Mouse (Mus musculus): Measurements from ENCODE around the gene Aanat. TPM values are rescaled to one million over a fixed set of nuclear protein-coding genes. Genes with fewer than 3 reads are reported as not detected.
A peak's percentile ranks its signal among the peaks of the same experiment; 100 is the strongest.

Gene Aanat
- polyA plus RNA-seq, 1 experiment = not detected

DNA sequence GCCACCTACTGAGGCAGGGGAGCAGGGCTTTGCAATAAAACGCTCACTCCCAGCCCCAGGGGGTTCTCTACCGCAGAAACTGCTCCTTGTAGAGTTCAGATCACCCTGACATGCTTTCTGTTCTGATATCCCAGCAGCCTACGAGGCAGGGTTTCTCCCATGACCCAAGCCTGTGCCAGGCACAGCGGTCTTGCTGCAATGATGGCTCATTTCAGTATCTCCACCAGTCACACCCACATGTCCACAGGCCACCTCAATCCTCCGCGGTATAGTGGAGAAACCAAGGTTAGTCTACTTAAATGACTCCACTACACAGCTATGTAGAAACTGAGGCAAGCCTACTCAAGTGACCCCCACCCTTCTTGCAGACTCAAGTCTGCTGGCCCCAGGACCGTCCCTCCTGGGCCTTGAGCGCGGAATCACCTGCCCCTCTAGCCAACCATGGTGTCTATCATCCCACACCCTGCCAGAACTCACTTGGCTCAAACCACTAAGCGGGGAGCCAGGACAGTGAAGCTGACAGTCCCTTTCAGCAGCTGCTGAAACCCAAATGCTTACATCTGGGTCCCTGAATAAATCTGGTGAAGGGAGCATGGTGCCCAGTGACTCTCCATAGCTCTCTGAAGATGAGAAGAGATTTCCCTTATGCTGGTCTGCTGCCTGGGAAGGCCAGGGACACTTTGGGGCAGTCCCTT, 34.5 kb downstream of the Aanat start:
- no peaks in the 10 kb centered on the region for H3K27me3 ChIP-seq (ENCODE audit: control insufficient read depth, insufficient read depth, low read length)
- TF ChIP-seq POLR2A (IDR thresholded peaks at IDR 0.05; ENCODE audit: low read depth, low read length) (no peak), CTCF (IDR thresholded peaks at IDR 0.05; ENCODE audit: extremely low read depth, insufficient read depth, insufficient read length, insufficient replicate concordance) (no peak)
- DNase-seq (ENCODE audit: low read depth in 1 of 2, low spot score in 2 of 2) = no peak
- no peak overlapping the region for H3K4me3 ChIP-seq (ENCODE audit: extremely low read depth, insufficient read depth, insufficient read length)
- no peaks in the 10 kb centered on the region for H3K36me3 ChIP-seq (ENCODE audit: control insufficient read depth, insufficient read depth, low read length)
- 79% methylated on average over 10 of the region's 10 CpGs for WGBS
- peak overlapping the region; percentile 43; the same call in 1 of the 2 replicates for H3K27ac ChIP-seq (ENCODE audit: insufficient read depth, low read length)
- H3K4me1 ChIP-seq (ENCODE audit: control insufficient read depth, insufficient read depth, insufficient read length) = peaks cover 60% of the 10 kb centered on the region

DNA sequence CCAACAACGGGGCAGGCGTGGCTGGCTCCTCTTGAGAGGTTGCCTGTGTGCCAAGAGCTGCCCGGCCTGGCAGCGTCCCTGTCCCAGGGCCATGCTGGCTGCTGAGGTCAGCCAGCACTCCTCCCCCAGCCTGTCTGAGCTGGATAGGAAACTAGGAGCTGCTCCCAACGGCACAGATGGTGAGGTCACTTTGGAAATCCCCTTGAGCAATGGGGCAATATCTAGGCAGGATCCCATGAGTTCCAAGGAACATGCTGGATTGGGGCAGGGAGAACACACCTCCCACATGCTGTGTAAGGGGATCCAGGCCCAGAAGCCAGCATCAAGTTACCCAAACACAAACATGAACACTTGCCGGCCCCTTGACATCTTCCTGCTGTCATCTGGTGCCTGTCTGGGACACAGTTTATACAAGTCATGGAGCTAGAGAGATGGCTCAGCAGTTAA, 35.0 kb downstream of the Aanat start:
- WGBS = 58% methylated on average over 6 of the region's 6 CpGs
- no peaks in the 10 kb centered on the region for H3K27me3 ChIP-seq (ENCODE audit: control insufficient read depth, insufficient read depth, low read length)
- TF ChIP-seq POLR2A (IDR thresholded peaks at IDR 0.05; ENCODE audit: low read depth, low read length) (no peak), CTCF (IDR thresholded peaks at IDR 0.05; ENCODE audit: extremely low read depth, insufficient read depth, insufficient read length, insufficient replicate concordance) (no peak)
- H3K4me1 ChIP-seq (ENCODE audit: control insufficient read depth, insufficient read depth, insufficient read length) = peaks cover 56% of the 10 kb centered on the region
- no peaks in the 10 kb centered on the region for H3K36me3 ChIP-seq (ENCODE audit: control insufficient read depth, insufficient read depth, low read length)
- H3K27ac ChIP-seq (ENCODE audit: insufficient read depth, low read length) = peak overlapping the region; percentile 43; the same call in 1 of the 2 replicates
- no peak for DNase-seq (ENCODE audit: low read depth in 1 of 2, low spot score in 2 of 2)
- no peak overlapping the region for H3K4me3 ChIP-seq (ENCODE audit: extremely low read depth, insufficient read depth, insufficient read length)

DNA sequence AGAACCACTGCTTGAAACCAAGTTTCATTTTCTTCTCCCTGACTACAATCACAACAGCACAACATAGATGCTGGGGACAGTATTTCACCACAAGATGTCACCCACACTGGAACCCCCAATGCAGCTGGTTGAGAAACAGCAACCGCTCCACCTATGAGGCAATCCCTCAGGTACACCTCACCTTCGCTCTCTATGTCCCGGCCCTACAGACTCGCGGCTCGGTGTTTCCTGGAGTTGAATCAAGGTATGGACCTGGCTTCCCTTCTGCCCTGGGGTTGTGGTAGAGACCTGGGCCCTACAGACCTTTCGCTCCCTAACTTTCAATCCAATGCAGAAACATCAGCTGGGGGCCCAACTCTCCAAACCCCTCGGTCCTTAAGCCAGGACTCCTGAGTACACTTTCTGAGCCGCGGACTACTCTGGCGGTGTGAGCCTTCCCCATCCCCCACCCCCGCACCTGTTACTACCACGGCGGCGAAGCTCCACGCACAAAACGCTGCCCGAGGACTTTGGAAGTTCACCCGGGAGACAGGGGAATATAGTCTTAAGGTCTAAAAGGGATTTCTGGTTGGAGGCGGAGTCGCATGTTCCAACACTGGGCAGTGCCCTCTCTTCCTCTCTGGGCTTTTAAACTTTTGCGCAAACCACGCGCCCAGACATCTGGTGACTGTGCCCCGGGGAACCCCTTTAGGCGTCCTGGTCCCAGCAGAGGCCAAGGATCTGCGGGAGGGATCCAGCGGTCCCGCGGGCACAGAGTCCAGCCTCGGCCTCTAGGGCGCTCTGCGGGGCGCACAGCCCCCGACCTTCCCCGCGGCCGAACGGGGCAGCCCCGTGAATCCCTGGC, 37.3 kb downstream of the Aanat start:
- H3K4me3 ChIP-seq (ENCODE audit: extremely low read depth, insufficient read depth, insufficient read length) = peak overlapping the region; percentile 85
- H3K27ac ChIP-seq (ENCODE audit: insufficient read depth, low read length) = peak overlapping the region; percentile 78
- no peaks in the 10 kb centered on the region for H3K27me3 ChIP-seq (ENCODE audit: control insufficient read depth, insufficient read depth, low read length)
- no peaks in the 10 kb centered on the region for H3K36me3 ChIP-seq (ENCODE audit: control insufficient read depth, insufficient read depth, low read length)
- 2% methylated on average over 40 of the region's 40 CpGs for WGBS
- DNase-seq (ENCODE audit: low read depth in 1 of 2, low spot score in 2 of 2) = no peak
- TF ChIP-seq CTCF (IDR thresholded peaks at IDR 0.05; ENCODE audit: extremely low read depth, insufficient read depth, insufficient read length, insufficient replicate concordance) = no peak
- no peak for TF ChIP-seq POLR2A (IDR thresholded peaks at IDR 0.05; ENCODE audit: low read depth, low read length)
- H3K4me1 ChIP-seq (ENCODE audit: control insufficient read depth, insufficient read depth, insufficient read length) = peaks cover 36% of the 10 kb centered on the region

DNA sequence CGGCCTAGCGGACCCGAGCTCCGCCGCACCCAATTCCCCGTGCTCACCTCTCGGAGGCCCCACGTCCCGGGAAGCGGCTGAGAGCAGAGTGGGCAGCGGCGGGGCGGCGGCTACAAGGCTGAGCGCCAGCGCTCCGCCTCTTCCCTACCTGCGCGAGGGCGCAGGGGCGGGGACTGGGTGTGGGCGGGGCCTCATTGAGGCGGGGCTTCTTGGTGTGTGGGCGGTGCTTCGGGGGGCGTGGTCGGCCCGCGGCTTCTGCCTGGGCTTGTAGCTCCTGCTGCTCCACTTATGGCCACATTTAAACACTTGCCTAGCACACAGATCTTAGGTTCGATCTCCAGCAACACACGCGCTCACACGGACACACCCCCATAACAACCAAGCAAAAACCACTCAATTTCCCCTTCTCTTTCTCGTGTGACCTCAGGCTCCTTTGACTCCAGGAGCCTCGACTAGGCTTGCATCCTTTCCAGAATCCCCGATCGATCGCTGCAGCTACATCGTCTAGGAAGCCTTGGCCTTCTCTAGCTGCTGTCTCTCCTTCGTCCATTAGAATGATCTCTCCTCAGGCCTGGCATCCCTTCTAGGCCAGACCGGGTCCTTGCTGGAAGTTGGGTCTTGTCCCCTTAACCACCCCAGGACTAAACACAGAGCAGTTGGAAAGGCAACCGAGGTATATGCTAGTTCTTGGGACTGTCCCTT, 38.0 kb downstream of the Aanat start:
- 12% methylated on average over 41 of the region's 42 CpGs for WGBS
- no peaks in the 10 kb centered on the region for H3K36me3 ChIP-seq (ENCODE audit: control insufficient read depth, insufficient read depth, low read length)
- peak overlapping the region; percentile 85 for H3K4me3 ChIP-seq (ENCODE audit: extremely low read depth, insufficient read depth, insufficient read length)
- H3K4me1 ChIP-seq (ENCODE audit: control insufficient read depth, insufficient read depth, insufficient read length) = peaks cover 28% of the 10 kb centered on the region
- H3K27me3 ChIP-seq (ENCODE audit: control insufficient read depth, insufficient read depth, low read length) = no peaks in the 10 kb centered on the region
- DNase-seq (ENCODE audit: low read depth in 1 of 2, low spot score in 2 of 2) = peak; percentile 69 to 84
- H3K27ac ChIP-seq (ENCODE audit: insufficient read depth, low read length) = peak overlapping the region; percentile 78
- peak; percentile 46 for TF ChIP-seq POLR2A (IDR thresholded peaks at IDR 0.05; ENCODE audit: low read depth, low read length)
- TF ChIP-seq CTCF (IDR thresholded peaks at IDR 0.05; ENCODE audit: extremely low read depth, insufficient read depth, insufficient read length, insufficient replicate concordance) = no peak

DNA sequence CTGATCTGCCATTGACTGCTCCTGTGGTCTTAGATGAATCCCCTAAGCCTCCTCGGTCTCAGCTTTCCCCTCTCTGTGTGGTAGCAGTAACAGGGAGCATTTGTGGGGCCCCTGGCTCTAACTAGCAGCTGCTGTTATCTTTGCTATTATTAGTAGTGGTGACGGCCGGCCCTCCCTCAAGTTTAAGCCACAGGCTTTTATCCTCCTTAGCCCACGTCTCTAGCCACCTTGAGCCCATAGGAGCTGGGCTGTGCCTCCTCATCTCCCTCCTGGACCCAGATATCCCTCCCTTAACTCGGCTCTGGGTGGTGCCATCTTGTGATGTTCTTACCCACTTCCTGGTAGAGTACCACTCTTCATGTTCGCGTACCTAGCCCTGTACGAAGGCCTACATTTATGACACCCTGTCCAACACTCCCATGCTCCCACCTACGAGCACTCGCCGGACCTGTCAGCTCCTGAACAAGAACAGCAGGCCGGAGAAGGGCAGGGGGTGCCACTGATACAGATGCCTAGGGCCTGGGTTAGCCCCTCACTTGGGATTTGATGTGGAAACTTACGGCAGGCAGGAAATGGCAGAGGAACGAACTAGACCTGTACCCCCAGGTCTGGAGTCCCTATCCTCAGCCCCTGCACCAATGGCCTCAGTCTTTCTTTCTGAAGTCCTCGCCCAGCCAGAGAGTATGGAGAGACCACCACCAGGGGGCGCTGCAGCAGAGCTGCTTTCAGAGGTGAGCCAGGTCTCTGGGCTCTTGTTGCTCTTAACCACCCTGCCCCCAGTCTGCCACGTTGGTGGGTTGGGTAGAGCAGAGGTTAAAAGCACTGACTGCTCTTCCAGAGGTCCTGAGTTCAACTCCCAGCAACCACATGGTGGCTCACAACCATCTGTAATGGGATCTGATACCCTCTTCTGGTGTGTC, 39.1 kb downstream of the Aanat start:
- 73% methylated on average over 17 of the region's 17 CpGs for WGBS
- DNase-seq (ENCODE audit: low read depth in 1 of 2, low spot score in 2 of 2) = peak in 1 of 2 experiments; percentile 57
- H3K36me3 ChIP-seq (ENCODE audit: control insufficient read depth, insufficient read depth, low read length) = no peaks in the 10 kb centered on the region
- H3K4me1 ChIP-seq (ENCODE audit: control insufficient read depth, insufficient read depth, insufficient read length) = peaks cover 24% of the 10 kb centered on the region
- H3K4me3 ChIP-seq (ENCODE audit: extremely low read depth, insufficient read depth, insufficient read length) = no peak overlapping the region
- H3K27ac ChIP-seq (ENCODE audit: insufficient read depth, low read length) = no peak overlapping the region
- TF ChIP-seq CTCF (IDR thresholded peaks at IDR 0.05; ENCODE audit: extremely low read depth, insufficient read depth, insufficient read length, insufficient replicate concordance) (peak; percentile 75), POLR2A (IDR thresholded peaks at IDR 0.05; ENCODE audit: low read depth, low read length) (no peak)
- H3K27me3 ChIP-seq (ENCODE audit: control insufficient read depth, insufficient read depth, low read length) = no peaks in the 10 kb centered on the region

Measured in spleen, adult 2 months (tissue).